Mouse (Mus musculus) ovary, postnatal 36 days (tissue): ENCODE measurements around the gene Shank1.
"Not testable (repeated sequence)": the region's sequence is repeated elsewhere in the genome, so short reads cannot be mapped to it uniquely, and the experiment has no call there.

Experiments used
- DNase-seq: peaks from one replicate; pipeline ENCODE4 v3.0.0; 2022; ENCODE audit warnings: low spot score, mixed read lengths

Gene Shank1

DNA sequence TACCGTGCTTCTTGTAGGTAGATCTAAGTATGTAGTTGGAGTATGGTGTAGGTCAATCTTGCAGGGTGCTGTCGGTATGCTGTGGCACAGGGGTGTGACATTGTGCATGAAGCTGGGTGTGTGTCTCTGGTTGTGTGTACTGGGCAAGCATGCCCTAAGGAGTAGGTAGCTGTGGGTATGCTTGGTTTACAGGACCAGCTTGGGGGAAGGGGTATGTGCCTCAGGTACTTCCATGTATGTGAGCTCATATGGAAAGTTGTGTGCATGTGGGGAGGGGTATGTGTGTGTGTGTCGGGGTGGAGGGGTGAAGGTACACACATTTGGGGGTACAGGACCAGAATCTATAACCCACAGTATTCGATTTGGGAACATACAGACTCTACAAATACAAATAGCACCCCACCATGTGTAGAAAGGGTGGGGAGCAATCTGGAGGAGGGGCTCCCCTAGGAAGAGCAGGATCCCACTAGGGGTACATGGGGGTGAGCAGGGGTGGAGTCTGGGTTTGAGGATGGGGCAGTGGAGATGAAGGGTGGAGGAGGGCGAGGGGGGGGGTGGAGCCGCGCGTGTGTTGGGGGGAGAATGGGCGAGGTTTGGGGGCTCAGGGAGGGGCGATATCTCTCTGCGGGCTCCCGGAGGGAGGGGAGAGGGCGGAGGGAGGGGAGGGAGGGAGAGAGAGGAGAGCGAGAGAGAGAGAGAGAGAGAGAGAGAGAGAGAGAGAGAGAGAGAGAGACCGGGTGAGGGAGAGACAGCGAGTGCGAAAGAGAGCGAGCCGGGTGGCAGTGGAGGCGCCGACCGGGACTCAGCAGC is at the start of gene Shank1:
TSS of gene Shank1 (plus strand) at position 779 of the 810 bp plus-strand sequence.
- no peak for DNase-seq

DNA sequence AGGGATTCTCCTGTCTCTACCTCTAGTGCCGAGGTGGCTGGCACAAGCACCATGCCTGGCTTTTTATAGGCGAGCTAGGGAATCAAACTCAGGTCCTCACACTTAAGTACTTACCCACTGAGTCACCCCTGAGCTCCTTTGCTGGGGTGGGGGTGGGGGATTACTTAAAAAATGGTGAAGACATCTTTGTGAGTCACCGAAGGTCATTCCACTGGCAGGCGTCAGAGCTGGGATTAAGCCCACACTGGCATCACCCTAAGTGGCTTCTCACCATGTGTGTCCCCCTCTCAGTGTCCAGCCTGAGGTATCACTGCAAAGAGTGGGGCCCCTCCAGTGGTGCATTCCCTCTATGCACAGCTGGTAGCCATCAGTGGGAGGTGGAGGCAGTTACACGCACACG is 49.6 kb upstream of the Shank1 start:
- DNase-seq: no peak

DNA sequence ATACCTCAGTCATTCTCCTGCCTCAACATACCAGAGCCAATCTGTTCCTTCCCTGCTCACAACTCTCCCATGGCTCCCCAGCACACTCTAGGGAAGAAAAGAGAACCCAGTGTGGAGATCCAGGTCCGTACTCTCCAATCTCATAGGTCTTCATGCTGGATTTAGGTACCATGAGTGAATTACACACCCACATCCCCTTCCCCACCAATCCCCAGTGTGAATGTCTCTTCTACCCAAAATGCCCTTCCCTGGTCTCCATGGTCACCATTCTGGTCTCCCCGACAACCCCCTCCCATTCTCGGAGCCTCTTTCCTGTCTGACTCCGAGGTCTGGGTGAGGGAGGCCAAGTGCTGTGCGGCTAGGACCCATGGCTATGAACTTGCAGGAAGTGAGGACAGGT is 48.9 kb upstream of the Shank1 start, which contains the start of gene Gm15517:
TSS of gene Gm15517 (plus strand) at position 301 of the 400 bp plus-strand sequence.
- no peak for DNase-seq

DNA sequence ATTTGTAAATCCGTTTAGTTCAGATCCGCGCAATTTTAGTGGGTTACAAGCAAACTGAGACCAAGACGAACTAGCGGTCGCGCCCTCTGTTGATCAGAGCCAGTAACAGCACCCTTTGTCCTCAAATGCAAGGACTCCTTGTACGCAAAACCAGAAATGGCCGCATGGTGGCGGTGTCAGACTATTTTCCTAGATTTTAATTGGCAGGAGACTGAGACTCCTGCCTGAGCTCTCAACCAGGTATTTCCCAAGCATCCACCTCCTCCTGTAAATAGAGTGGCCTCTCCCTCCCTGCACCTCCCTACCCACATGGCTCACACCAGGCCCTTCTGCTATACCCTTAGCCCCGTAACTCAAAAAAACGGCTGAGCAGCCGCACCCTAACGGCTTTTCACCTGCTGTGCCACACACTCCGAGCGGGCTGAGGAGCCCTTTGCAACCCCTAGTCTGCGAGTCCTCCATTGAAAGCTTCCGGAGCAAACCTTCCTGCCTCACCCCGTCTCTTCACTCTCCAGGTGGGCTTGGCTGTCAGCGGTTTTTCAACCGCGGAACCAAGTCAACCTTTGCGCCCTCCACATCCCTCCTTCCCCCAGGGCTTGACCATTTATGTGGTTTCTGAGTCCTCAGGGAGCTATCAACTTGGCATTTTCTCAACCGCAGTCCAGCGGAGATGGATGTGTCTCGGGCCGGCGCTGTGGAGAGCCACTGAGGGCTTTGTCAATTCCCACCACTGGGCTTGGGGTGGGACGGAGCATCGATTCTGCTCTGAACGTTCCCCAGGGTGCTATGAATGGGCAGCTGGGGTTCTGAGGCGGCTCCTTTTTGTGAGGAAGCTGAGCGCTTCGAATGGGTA is 47.0 kb upstream of the Shank1 start:
- peak; percentile 88 for DNase-seq

DNA sequence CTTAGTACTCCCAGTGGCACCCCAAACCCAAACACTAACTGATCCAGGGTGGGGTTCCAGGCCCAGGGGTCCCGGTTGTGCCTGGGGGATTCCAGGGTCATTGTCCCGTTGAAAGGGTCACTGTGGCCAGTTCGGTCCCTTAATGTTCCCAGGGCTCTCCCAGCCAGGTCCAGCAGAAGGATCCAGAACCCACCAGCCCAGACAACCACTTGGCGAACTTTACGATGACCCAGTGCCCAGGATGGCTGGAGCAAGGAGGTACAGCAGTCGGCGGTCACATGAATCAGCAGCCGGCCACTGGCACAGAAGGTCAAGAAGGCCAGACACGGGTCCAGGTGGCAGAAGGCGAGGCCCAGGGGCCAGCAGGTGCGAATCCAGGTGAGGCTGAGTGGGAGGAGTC is 41.9 kb upstream of the Shank1 start:
- DNase-seq: no peak

DNA sequence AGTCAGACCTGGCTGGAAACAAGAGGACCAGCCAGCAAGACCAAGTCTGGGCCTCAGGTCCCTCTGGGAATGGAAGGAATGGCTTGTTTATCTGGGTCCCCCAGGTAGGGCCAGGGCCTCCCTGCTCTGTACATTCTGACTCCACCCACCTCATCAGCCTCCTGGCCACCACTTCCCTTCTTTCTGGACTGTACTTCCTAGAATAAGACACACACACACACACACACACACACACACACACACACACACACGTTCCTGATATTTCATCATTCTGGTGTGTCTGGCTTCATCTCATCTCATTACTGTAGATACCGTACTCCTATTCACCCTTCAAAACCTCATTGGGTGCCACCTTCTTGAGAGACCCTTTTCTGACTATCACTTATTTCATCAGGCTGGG is 40.7 kb upstream of the Shank1 start:
- no peak for DNase-seq

DNA sequence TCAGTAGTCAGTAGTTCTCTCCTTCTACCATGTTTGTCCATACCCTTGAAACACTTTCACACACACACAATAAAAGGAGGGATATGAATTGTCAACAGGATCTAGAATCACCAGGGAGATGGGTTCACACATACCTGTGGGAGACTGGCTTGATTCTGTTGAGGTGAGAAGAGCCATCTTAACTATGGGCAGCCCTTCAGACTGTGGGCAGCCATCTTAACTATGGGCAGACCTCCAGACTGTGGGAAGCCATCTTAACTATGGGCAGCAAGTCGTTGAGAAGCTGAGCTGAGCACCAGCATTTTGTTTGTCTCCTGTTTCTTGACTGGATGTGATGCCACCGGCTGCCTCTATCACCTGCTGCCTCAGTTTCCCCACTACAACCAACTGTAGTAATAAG is 38.7 kb upstream of the Shank1 start:
- DNase-seq: no peak

DNA sequence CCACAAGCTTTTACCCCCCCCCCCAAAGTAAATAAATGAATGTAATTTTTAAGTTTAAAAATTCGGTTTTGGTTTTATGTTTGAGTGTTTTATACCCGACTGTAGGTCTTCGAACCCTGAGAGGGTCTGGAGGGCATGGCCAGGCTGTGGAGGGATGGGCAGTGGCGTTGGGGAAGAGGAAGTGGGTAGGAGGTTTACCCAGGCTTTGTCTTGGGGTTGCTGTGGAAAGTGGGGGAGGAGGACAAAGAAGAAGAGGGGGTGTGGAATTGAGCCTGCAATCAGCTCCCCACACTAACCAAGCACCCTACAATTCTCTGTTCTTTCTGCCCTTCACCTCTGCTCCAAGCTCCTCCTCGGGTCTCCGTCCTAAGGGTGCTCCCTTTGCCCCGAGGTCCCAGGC is 37.5 kb upstream of the Shank1 start:
- no peak for DNase-seq

DNA sequence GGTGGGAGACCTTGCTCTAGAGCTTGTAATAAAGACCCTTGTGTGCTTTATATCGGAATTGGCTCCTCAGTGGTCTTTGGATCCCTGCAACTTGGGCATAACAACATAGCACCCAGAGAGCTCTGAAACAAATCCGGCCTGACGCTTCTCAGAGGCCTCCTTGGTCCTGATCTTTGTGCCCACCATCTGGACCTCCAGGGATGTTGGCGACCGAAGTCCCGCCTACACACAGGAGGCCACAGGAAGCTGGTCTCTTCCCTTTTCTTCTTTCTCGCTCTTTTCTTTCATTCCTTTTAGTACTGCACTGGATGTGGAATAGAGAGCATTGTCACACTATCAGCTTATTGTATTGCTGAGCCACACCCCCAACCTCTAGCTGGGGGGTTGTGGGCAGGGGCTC is 36.6 kb upstream of the Shank1 start:
- no peak for DNase-seq

DNA sequence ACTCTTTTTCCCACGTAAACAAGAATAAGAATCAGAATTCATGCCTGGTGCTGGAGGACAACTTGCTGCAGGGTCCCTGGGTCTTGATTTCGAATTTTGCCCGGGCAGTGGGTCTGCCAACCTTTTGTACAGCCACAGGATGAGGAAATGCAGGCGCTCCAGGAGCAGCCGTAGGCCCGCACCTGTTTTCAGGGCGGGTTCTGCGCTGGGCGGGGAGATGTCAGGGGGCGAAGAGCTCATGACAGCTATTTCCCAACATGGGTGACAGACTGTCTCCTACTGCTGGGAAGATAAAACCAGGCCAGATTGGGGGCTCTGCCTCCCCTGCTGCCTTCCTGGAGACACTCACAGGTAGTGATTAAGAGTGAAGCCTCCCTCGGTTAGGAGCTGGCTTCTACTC is 36.0 kb upstream of the Shank1 start:
- DNase-seq: no peak

DNA sequence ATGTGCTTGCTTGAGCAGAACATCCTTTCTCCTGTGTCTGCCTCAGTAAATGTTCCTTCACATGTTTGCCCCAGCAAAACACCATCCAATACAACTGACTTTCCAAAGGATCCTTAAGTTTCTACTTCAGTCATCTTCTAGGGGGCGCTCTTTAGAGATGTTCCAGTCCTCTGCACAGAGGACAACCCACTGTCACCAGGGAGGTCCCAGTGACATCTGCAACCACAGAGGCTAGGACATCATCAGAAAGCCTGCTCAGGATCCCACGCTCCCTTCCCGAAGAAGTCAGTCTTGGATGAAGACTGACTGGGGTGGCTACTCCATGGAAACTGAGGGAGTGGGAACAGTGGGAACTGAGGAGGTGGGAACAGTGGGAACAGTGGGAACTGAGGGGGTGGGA is 34.5 kb upstream of the Shank1 start:
- no peak for DNase-seq

DNA sequence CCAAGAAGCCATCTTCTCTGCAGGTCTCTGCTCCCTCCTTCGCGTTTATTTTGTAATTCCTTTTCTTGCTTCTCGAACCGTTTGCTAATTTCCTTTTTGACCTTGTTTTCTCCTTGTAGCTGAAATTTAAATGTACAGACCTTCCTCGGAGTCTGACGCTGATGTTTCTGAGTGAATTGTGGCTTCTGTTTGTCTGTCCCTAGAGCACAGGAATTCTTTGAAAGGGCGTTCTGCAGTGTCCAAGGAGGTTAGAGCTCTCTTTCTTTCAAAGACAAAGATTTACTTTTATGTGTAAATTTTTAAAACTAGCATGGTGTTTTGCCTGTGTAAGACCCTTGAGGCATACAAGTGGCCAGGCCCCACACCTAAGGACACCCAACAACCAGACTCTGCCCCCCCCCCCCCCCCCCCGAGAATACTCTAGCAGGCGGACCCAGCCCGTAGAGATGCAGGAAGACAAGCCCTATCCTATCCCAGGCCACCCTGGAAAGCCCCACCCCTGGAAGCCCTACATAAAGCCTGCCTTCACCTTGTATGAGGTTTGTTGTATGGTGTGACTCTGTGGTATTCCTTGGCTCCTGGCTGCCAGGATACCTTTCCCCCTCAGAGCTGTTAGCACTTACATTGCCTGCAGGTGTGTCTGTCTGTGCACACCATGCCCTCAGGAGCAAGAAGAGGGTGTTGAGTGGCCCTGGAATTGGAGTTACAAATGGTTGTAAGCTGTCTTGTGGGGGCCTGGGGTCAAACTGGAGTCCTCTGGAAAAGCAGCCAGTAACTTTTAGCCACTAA is 33.4 kb upstream of the Shank1 start:
- DNase-seq: no peak

DNA sequence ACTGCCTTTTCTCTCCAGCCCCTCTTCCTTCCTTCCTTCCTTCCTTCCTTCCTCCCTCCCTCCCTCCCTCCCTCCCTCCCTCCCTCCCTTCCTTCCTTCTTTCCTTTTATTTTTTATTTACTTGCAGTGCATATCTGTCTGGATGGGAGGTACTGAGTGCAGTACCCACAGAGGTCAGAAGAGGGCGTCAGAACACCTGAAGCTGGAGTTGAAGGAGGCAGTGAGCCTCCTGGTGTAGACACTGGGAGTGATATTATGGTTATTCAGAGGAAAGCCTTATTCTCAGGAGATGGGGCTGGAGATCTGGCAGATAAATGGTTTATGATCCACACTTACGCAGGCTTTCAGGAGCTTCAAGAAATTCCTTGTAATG is 32.8 kb upstream of the Shank1 start:
- no peak for DNase-seq

DNA sequence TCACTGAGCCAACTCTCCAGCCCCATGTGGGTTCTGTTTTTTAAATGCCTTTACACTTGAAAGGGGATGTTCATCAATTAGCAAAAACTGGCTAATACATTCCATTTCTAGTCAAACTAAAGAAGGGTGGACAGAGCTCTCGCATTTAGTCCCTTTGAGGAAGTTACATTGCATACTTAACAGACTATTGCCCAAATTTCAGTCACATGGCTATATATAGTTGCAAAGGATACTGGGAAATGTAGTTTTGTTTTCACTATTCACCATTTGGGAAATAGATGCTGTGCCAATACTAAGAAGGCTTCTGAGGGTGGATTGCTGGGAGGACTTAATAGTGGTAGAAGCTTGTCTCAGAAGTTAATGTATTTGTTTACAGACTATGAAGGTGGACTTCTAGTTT is 29.1 kb upstream of the Shank1 start:
- no peak for DNase-seq

DNA sequence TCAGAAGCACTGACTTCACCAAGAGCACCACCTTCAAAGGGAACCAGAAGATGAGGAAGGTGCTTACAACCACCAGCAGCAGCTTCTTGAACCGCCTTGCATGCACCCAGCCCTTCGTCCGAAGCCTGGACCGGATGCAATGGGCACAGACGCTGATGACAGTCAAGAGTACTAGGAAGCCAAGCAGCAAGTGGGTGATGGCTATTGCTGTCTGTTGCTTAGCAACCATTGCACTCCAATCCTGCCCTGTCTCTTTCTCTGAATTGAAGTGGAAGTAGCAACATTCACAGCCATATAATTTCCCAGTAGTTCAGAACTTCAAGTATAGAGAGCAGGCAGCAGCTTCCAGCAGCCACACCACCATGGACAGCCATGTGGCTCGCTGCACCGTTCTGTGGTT is 28.5 kb upstream of the Shank1 start:
- DNase-seq: no peak

DNA sequence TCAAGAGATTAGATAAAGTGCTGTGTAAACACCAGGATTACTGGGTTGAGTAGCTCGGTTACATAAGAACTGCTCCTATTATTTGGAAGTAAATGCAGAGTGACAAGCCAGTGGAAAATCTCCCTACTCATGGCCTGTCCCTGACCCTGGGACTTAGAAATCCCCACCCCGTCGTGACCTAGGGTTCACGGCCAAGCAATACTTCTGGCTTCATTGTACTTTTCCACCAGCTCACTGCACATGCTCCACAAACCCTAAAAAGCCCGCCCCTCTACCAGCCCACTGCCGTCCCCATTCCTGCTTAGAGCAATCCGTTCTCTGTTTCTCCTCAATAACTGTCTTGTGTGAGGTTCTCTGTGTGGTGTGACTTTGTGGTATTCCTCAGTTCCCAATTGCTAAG is 22.3 kb upstream of the Shank1 start:
- DNase-seq: no peak

DNA sequence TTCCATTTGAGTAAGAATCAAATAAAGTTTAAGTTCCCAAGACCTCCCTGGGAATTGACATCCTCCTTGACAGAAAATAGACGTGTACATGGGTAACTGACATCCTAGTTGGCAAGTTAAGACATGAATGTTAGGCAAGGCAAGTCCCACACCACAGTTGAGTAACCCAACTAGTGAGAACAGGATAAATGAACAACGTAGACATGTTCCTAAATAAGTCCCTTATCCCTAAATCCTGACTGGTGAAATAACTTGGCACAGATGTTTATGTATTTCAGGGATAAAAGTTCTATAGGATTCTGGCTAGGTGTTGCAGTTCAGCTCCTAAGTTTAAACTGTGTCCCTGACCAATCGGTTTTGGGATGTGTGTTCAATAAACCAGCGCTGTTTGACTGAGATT is 19.1 kb upstream of the Shank1 start:
- no peak for DNase-seq

DNA sequence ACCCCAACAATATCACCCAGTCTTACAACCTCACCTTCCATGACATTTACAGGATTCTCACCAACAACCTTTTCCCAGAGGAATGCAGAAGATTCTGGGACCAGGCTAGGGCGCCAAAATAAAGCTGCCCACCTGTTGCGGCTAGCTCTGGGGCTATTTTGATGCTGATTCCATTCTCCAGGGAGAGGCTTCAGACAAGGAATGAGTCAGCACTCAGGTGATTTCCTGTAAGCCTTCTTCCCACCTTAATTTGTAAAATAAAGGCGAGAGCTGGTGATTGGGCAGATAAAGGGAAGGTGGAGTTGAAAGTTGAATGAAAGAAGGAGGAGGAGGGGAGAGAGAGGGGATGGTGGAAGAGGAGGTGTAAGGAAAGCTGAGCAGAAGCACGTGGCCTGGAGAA is 18.6 kb upstream of the Shank1 start:
- DNase-seq: no peak

DNA sequence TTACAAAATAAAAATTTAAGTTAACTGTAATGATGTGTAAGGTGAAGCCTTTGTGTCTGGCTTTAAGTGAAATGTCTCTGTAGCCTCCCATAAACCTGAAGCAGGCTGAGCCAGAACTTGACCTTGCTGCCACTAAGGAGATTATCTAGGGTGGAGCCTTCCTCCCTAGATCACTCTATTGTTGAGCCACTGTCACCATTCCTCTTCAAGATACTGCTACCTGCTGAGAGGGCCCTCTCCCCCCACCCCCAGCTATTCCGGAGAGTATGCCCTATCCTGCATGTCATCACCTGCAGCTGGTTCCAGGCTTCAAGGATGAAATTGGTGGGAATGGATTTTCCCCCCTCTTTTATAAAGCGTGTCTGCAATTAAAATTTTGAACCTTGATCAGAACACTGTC is 12.6 kb upstream of the Shank1 start:
- not testable (repeated sequence) for DNase-seq

DNA sequence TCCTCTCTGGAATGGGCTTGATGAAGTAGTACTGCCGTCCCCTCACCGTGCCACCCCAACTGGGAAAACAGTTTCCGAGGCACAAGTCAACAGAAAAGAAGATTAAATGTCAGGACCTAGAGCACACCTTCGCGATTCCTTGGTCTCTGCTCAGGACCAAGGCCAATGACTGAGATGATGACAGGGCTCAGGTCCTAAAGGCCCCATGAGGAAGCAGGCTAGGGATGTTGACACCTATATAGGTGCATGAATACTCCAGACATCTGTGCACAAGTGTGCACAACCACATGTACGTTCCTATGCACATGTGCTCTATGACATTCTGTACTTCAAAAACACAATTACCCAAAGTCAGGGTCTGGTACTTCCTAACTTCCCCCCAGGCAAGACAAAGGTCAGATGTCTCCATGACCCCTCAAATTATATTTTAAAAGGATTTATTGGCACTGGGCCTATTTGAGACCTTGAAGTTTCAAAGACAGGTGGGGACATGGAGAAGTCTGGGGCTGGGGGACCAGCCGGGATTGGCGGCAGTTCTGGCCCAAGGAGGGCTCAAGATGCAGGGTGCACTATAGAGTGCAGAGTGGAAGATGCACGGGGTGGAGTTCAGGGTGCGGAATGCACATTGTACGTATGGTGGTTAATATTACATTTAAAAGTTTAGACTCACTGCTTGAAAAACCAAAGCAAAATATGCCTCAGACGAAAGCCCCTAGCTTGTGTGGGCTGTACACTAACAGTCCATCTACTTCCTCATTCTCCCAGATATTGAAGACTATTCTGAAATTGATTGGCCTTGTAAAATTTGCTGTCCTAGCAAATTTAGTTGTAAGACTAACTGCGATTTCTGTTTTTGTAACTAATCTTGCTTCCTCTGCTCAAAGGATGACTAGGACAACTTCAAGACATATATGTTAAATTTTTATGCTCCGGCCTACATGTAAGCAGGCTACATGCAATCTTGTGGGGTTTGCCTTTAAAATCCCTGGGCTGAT is 6.4 kb upstream of the Shank1 start:
- DNase-seq: no peak

DNA sequence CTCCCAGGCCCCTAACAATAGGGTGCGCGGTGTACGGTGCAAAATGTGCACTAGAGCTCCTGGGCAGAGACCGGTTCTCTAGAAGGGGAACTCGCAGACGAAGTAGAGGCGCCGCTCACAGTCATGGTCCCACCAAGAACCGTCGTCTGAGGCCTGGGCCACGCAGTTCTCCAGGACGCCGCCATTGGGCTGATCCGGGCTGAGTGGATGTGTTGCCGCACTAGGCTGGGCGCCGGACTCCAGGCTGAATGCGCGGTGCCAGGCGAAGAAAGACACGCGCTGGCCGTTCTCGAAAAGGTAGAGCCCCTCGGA is 5.6 kb upstream of the Shank1 start:
- DNase-seq: no peak
